Mouse (Mus musculus): Measurements from ENCODE around the gene Atp7a.
"Not testable (repeated sequence)": the region's sequence is repeated elsewhere in the genome, so short reads cannot be mapped to it uniquely, and the experiment has no call there.

Atp7a gene

GRCm38 (mm10) chrX:106026418-106027342, at the start of gene Atp7a:
Gene Atp7a, plus strand, starts transcription at chrX:106027276.
- DNase-seq (ENCODE audit: low spot score): peak; percentile 94

GRCm38 (mm10) chrX:106001605-106002004, 25.5 kb upstream of the Atp7a start:
- no peak for DNase-seq (ENCODE audit: low spot score)

GRCm38 (mm10) chrX:106010762-106011161, 16.3 kb upstream of the Atp7a start:
- DNase-seq (ENCODE audit: low spot score): no peak

- peak; percentile 85 for DNase-seq (ENCODE audit: low spot score)
Measured at GRCm38 (mm10) chrX:106011465-106012159, 15.5 kb upstream of the Atp7a start, which contains the start of gene Magt1. Gene Magt1, minus strand, starts transcription at chrX:106011906.

GRCm38 (mm10) chrX:106012559-106012958, 14.5 kb upstream of the Atp7a start:
- no peak for DNase-seq (ENCODE audit: low spot score)

GRCm38 (mm10) chrX:106013217-106013616, 13.9 kb upstream of the Atp7a start:
- DNase-seq (ENCODE audit: low spot score): peak; percentile 53

- DNase-seq (ENCODE audit: low spot score): not testable (repeated sequence)
Measured at GRCm38 (mm10) chrX:106014741-106015377, 12.2 kb upstream of the Atp7a start.

GRCm38 (mm10) chrX:106015571-106016322, 11.3 kb upstream of the Atp7a start, which contains the start of gene Cox7b:
Gene Cox7b, plus strand, starts transcription at chrX:106015700.
- peak; percentile 80 for DNase-seq (ENCODE audit: low spot score)

GRCm38 (mm10) chrX:106017102-106017501, 10.0 kb upstream of the Atp7a start:
- DNase-seq (ENCODE audit: low spot score): no peak

- no peak for DNase-seq (ENCODE audit: low spot score)
Measured at GRCm38 (mm10) chrX:106017516-106017915, 9.6 kb upstream of the Atp7a start.

- no peak for DNase-seq (ENCODE audit: low spot score)
Measured at GRCm38 (mm10) chrX:106027343-106027674, 233 bp downstream of the Atp7a start.

- DNase-seq (ENCODE audit: low spot score): no peak
Measured at GRCm38 (mm10) chrX:106030176-106030575, 3.1 kb downstream of the Atp7a start.

GRCm38 (mm10) chrX:106031124-106031523, 4.0 kb downstream of the Atp7a start:
- DNase-seq (ENCODE audit: low spot score): no peak

- no peak for DNase-seq (ENCODE audit: low spot score)
Measured at GRCm38 (mm10) chrX:106035727-106036126, 8.7 kb downstream of the Atp7a start.

GRCm38 (mm10) chrX:106037185-106037752, 10.2 kb downstream of the Atp7a start:
- DNase-seq (ENCODE audit: low spot score): no peak

- peak; percentile 7 for DNase-seq (ENCODE audit: low spot score)
Measured at GRCm38 (mm10) chrX:106043863-106044617, 17.0 kb downstream of the Atp7a start.

GRCm38 (mm10) chrX:106045455-106045854, 18.4 kb downstream of the Atp7a start:
- DNase-seq (ENCODE audit: low spot score): no peak

- no peak for DNase-seq (ENCODE audit: low spot score)
Measured at GRCm38 (mm10) chrX:106045928-106046327, 18.9 kb downstream of the Atp7a start.

GRCm38 (mm10) chrX:106048191-106048590, 21.1 kb downstream of the Atp7a start:
- no peak for DNase-seq (ENCODE audit: low spot score)

- DNase-seq (ENCODE audit: low spot score): peak; percentile 1
Measured at GRCm38 (mm10) chrX:106077858-106078257, 50.8 kb downstream of the Atp7a start.

Measured in T-cell, adult 2 months (primary cell).